Mouse (Mus musculus) adrenal gland, postnatal 14 days (tissue): ENCODE data around the gene Slc37a1. TPM values are rescaled to one million over a fixed set of nuclear protein-coding genes. Genes with fewer than 3 reads are reported as not detected.
A peak's percentile ranks its signal among the peaks of the same experiment; 100 is the strongest.

Source experiments
- DNase-seq: peaks from one replicate; pipeline ENCODE4 v3.0.0; 2021; ENCODE audit warnings: mixed read lengths
- total RNA-seq: library from RNA; stranded (reverse); gene quantifications from 2 replicates; pipeline ENCODE4 v1.2.3, GENCODE M21; 2021

Slc37a1 gene
- total RNA-seq, 1 experiment from 2014 or later, result 6.7 TPM

- DNase-seq, result no peak
These were observed 32.5 kb downstream of the Slc37a1 start for GRCm38 (mm10) chr17:31318906-31319767.

DNA sequence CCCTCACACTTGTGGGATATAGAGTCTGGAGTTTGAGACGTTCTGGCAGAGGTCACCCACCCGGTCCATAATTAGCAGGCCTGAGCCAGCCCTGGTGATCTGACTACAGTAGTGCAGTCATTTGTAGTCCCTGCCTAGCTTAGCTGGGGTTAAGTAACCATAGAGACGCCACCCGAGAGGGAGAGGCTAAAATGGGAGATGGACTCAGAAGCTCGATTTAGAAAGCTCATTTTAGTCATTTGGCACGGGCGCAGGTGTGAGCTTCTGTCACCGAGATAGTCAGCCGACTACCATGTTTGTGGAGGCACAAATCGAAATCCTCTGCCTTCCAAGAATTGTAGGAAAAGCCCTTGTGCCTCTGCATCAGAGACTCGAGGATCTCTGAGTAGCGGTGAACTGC, 34.8 kb downstream of the Slc37a1 start:
- no peak for DNase-seq

DNA sequence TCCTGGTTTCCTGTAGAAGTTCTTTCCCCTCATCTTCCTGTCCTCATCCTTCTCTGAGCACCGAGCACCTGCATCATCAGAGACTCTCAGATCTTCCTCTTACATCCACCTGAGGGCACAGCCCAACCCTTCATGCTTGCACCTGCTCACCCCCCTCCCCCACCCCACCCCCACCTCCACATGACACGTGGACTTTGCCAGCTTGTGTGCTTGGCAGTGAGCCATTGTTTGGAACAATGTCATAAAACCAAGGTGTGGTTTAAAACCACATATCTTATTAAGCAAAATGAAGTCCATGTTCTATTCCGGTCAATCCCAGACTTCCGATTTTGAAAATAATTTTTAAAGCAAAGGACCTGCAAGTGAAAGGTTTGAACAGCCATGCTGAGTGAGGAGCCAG, 35.9 kb downstream of the Slc37a1 start:
- no peak for DNase-seq

DNA sequence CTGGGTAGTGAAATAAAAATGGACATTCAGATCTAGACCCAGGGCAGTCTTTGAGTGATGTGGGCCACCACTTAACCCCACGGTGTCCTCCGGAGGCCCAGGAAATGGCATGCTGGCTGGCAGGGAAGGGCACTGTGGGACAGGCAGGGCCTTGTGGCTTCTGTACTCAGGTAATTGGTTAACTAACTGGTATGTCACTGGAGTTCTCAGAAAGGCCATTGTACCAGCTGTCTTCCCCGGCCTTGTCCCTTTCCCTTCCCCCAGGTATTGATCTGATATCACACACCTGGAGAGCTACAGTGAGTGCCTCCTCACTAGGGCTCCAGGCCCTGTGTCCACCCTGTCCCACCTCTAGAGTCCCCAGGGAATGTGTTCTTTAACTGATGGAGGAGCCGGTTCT, 36.8 kb downstream of the Slc37a1 start:
- no peak for DNase-seq

- DNase-seq, result no peak
These were observed 37.6 kb downstream of the Slc37a1 start for GRCm38 (mm10) chr17:31324227-31324626.

- DNase-seq, result peak; percentile 54
These were observed 39.0 kb downstream of the Slc37a1 start for GRCm38 (mm10) chr17:31325451-31326219.

DNA sequence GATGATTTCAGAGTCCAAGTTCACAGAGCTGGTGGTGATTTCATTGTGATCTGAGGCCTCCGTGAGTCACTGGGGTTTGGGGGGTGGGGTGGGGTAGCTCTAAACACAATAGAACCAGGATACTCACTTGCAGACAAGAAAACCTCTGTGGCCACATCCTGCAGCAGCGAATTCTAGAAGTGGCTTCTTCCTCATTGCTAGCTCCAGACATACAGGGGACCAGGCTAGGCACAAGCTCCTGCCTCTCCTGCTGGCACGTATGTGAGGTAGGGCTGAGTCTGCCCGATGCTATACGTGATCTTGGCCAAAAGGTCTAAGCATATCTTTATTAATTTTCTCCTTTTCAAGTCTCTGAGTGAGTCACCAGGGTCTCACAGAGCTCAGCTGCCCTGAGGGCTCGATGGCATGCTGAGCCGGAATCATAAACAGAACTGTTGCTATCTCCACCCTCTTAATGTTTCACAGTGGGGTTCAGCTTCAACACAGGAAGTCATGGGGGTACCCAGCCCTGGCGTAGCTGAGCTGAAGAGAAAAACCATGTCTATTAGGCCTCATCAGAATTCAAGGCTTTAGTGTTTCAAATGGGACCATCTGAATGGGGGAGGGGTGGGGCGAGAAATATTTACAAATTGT, 39.7 kb downstream of the Slc37a1 start:
- DNase-seq, result no peak

DNA sequence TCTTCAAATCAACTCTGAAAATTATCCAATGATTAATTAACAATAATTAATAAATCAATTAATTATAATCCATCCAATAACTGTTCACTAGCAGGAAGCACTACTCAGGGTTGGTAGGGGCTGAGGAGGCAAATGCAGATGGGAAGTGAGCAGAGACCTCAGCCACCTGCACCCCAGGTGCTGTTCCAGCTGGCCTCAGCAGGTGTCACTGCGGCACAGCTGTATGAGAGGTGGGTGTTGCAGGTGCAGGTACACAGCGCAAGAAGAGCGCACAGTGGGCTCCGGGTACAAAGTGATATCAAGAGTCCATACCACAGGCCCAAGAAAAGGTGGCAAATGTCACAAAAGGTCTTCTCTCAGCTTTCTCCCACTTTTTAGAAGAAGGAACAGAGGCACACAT, 41.9 kb downstream of the Slc37a1 start:
- no peak for DNase-seq

DNA sequence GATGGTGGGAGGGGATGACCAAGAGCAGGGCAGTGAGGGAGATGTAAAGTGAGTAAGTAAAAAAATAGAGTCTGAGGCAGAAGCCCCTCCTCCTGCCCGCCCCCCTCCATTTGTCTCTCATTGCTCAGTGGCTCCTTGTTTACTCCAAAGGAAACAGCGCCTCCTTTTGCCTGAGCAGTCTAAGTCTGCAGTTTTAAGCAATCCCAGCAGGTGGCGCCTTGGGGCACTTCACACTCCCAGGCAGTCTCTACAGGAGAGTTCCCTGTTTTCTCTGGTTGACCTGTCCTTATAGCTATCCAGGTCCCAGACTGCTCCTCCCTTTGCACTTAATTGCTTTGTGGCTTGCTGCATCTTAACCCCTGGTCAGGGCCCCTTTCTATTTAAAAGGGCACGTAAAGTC, 44.0 kb downstream of the Slc37a1 start:
- DNase-seq, result peak; percentile 84

DNA sequence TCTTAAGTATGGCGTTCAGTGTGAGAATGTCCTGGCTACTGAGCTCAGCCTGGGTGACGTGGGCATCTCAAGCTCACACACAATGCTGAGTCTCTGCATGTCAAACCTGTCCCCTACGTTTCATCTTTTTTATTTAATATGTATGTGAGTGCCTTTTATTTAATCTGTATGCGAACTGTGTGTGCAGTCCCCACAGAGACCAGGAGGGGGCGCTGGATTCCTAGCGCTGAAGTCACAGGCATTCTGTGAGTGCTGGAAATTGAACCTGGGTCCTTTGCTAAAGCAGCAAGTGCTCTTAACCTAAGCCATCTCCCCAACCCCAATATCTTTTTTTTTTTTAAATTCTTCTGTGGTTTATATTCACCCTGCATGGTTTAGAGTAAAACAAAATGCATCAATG, 44.7 kb downstream of the Slc37a1 start:
- DNase-seq, result no peak

- DNase-seq, result no peak
These were observed 45.3 kb downstream of the Slc37a1 start for GRCm38 (mm10) chr17:31331920-31332319.

DNA sequence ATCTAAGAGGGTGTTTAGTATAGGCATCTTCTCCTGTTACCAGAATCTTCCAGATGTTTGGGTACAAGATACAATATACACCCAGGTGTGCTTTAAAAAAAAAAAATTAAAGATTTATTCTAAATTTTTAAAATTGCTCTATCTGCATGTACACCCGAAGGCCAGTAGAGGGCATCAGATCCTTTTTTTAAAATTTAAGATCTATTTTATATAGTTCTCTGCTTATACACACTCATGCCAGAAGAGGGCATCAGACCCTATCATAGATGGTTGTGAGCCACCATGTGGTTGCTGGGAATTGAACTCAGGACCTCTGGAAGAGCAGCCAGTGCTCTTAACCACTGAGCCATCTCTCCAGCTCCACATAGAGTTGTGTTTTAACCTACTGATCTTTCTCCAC, 45.7 kb downstream of the Slc37a1 start:
- DNase-seq, result no peak

GRCm38 (mm10) chr17:31334509-31335260, 48.1 kb downstream of the Slc37a1 start:
- DNase-seq, result no peak

- no peak for DNase-seq
These were observed 48.9 kb downstream of the Slc37a1 start for GRCm38 (mm10) chr17:31335344-31336080.

DNA sequence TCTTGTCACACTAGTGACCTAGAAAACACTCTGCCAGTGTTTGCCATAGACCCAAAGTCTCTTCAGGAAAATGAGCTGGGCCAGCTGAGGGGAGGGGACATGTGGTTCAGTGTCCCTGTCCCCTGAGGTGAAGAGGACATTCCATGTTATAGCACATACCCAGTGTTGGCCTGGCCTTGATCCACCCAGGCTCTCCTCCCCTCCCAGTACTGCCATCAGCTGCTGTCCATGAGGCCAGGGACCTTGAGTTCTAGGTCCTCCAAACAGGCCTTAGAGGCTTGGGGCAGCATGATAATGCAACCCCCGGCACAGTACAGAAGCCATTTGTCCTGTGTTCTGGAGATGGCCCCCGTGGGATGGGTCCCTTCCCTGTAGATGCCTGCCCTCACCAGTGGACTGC, 53.2 kb downstream of the Slc37a1 start:
- DNase-seq, result peak; percentile 38

- DNase-seq, result no peak
These were observed 55.6 kb downstream of the Slc37a1 start for GRCm38 (mm10) chr17:31342191-31342590.

GRCm38 (mm10) chr17:31344172-31344801, 57.7 kb downstream of the Slc37a1 start:
- DNase-seq, result peak; percentile 89

- no peak for DNase-seq
These were observed 58.2 kb downstream of the Slc37a1 start for GRCm38 (mm10) chr17:31344816-31345215.

DNA sequence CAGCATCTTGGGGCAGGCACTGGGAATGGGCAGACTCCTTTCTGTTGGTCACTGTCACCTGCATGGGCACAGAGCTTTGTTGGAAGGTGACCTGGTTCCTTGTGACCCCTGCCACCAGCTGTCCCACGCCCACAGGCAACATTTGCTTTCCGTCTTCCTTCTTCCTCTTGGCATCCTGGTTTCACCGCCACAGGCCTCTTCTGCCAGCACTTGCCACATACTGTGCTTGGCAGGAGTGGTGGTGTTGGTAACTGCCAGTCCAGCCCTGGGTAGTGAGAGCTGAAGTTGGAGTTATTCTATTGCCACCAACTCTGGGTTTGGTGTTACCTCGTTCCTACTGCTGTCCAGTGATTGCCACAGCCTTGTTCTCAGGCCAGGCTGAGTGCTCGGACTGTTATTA, 61.5 kb downstream of the Slc37a1 start:
- no peak for DNase-seq

GRCm38 (mm10) chr17:31349388-31349787, 62.8 kb downstream of the Slc37a1 start:
- DNase-seq, result no peak

DNA sequence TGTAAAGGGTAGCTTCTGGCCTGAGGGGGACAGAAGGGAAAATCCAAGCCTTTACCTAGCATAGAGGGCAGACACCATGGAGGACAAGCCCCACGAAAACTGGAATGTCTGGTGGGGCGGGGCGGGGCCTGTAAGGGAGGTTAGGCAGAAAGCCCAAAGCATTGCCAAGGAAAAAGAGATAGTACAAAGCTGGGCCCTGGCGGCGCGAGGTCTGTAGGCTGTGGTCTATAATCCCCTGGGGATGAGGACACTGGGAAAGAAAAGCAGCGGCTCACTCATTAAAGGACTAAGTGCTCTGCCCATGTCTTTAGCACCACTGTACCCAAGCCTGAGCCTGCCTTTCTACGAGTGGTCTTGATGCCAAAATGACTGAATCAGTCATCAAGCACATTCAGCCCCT, 65.4 kb downstream of the Slc37a1 start:
- no peak for DNase-seq
